Mouse (Mus musculus) frontal cortex, postnatal 36 days (tissue): ENCODE data around the gene Il17f.
A peak's percentile ranks its signal among the peaks of the same experiment; 100 is the strongest.
"Not testable (repeated sequence)": the region's sequence is repeated elsewhere in the genome, so short reads cannot be mapped to it uniquely, and the experiment has no call there.

Source experiments
- DNase-seq, 2 experiments: peaks; one replicate each; pipeline ENCODE4 v3.0.0; 2022; ENCODE audit warnings: low spot score in 2 of 2

Il17f gene

DNA sequence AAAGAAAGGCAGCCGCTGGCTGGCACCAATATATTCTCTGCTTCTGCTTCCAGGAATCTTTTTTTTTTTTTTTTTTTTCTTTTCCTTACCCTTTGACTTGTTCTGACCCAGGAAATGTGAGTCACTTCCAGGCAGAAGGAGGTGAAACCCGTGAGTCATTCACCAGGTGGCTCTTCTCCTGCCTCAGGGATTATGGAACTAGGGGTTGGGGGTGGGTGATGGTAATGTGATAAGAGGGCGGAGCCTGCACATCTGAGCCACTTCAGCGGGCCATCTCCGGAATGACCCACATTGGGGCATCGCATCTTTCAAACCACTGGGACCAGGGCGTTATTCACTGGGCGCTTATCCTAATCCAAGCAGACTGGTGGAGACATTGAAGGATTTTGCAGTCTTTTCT lies 3.4 kb downstream of the Il17f start:
- no peak for DNase-seq

GRCm38 (mm10) chr1:20778366-20778765 lies 12.1 kb downstream of the Il17f start:
- DNase-seq, result no peak

- not testable (repeated sequence) for DNase-seq
Observed at GRCm38 (mm10) chr1:20774026-20774730, 16.2 kb downstream of the Il17f start.

- DNase-seq, result no peak
Observed at GRCm38 (mm10) chr1:20766526-20766925, 23.9 kb downstream of the Il17f start.

- DNase-seq, result no peak
Observed at GRCm38 (mm10) chr1:20761411-20761810, 29.0 kb downstream of the Il17f start.

- DNase-seq, result no peak
Observed at GRCm38 (mm10) chr1:20760331-20760730, 30.1 kb downstream of the Il17f start.

DNA sequence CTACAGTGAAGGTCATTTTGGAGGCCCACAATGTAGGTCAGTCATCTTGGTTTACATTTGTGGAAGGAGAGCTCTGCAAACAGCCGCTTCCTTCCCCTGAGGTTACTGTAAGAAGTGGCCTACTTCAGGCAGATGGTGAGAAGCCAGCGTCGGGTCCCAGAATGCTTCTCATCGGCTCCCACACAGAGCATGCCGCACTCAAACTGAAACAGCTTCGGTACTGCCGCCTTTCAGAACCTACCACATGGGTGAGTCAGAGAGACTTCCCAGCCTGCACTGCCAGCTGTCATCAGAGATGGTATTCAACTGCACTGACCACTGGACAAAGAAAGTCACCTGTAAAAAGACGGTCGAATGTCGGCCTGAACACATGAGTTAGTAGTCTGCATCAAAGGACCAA lies 30.6 kb downstream of the Il17f start:
- peak; percentile 43 to 67 for DNase-seq

- no peak for DNase-seq
Observed at GRCm38 (mm10) chr1:20757586-20757985, 32.8 kb downstream of the Il17f start.

GRCm38 (mm10) chr1:20754439-20754838 lies 36.0 kb downstream of the Il17f start:
- no peak for DNase-seq

GRCm38 (mm10) chr1:20740496-20740998 lies 49.9 kb downstream of the Il17f start:
- no peak for DNase-seq

- DNase-seq, result no peak
Observed at GRCm38 (mm10) chr1:20738483-20738882, 51.9 kb downstream of the Il17f start.

DNA sequence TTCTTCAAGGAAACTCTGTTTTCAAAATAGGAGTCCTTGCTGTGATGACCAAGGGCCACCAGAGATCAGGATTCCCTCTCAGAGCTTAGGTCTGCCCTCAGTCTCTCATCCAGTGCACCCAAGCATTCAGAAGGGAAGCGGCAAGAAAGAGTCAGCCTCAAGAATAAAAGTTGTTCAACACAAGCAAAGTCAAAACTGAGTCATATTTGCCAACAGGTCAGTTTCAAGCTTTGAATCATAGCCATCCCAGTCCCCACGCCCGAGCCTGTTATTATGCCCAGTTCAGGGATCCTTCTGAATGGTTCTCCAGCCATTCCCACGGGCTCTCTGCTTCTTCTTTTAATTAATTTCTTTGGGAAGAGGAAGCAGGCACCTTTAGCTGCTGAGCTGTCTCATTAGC lies 53.8 kb downstream of the Il17f start:
- no peak for DNase-seq

GRCm38 (mm10) chr1:20730903-20731302 lies 59.5 kb downstream of the Il17f start, which contains the start of gene Il17a:
Gene Il17a (plus strand): TSS chr1:20730905.
- no peak for DNase-seq
